Mouse (Mus musculus): ENCODE results near the gene Ebf1. TPM values are rescaled to one million over a fixed set of nuclear protein-coding genes. Genes with fewer than 3 reads are reported as not detected.

Ebf1 gene
- polyA plus RNA-seq, 1 experiment from 2014 or later, result 5.0 TPM

GRCm38 (mm10) chr11:44812193-44812746 is 195.2 kb downstream of the Ebf1 start:
- no peaks in the 10 kb centered on the region for H3K36me3 ChIP-seq (replicated peaks; ENCODE audit: insufficient read depth, low read length)
- H3K4me3 ChIP-seq (ENCODE audit: low read depth, low read length), result no peak overlapping the region
- H3K4me2 ChIP-seq (ENCODE audit: low read depth, low read length), result no peak overlapping the region
- no peak overlapping the region for H3K9ac ChIP-seq (replicated peaks)
- ATAC-seq, result no peak
- H3K27me3 ChIP-seq (ENCODE audit: insufficient read depth, low read length), result no peaks in the 10 kb centered on the region
- H3K27ac ChIP-seq (ENCODE audit: low read depth), result no peak overlapping the region
- 77% methylated on average over 5 of the region's 5 CpGs for WGBS (ENCODE audit: insufficient replicate concordance)
- no peaks in the 10 kb centered on the region for H3K9me3 ChIP-seq (ENCODE audit: low read length)
- no peaks in the 10 kb centered on the region for H3K4me1 ChIP-seq (ENCODE audit: insufficient read depth)
- TF ChIP-seq CTCF (IDR thresholded peaks at IDR 0.05; ENCODE audit: low read depth) (no peak), EP300 (IDR thresholded peaks at IDR 0.05; ENCODE audit: low read depth) (no peak)
- no peak for DNase-seq

GRCm38 (mm10) chr11:44813534-44813933 is 196.4 kb downstream of the Ebf1 start:
- Histone ChIP-seq H3K4me2 (ENCODE audit: low read depth, low read length) (no peak overlapping the region), H3K27me3 (ENCODE audit: insufficient read depth, low read length) (no peaks in the 10 kb centered on the region), H3K36me3 (replicated peaks; ENCODE audit: insufficient read depth, low read length) (no peaks in the 10 kb centered on the region), H3K9ac (replicated peaks) (no peak overlapping the region), H3K4me1 (ENCODE audit: insufficient read depth) (no peaks in the 10 kb centered on the region), H3K27ac (ENCODE audit: low read depth) (no peak overlapping the region), H3K4me3 (ENCODE audit: low read depth, low read length) (no peak overlapping the region), H3K9me3 (ENCODE audit: low read length) (no peaks in the 10 kb centered on the region)
- no peak for DNase-seq
- WGBS (ENCODE audit: insufficient replicate concordance), result 79% methylated on average over 7 of the region's 7 CpGs
- TF ChIP-seq CTCF (IDR thresholded peaks at IDR 0.05; ENCODE audit: low read depth) (no peak), EP300 (IDR thresholded peaks at IDR 0.05; ENCODE audit: low read depth) (no peak)
- no peak for ATAC-seq

DNA sequence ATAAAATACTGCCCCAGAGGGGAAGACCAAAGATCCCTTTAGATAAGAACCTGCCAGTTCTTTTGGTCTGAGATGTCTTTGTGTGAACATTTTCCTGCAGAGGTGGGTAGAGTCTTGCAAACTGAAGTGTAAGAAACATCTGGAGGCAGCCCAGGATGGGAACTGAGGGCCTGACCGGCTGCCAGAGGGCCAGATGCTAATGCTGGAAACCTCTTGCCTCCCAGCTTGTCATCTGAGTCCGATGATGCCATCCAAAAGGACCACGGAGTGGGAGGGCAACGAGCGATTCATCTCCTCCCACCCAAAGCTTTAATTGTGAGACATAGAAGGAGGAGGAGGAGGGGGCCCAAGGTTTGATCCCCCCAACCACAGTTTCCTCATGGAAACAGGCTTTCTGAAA is 197.7 kb downstream of the Ebf1 start:
- no peak for DNase-seq
- 82% methylated on average over 5 of the region's 5 CpGs for WGBS (ENCODE audit: insufficient replicate concordance)

DNA sequence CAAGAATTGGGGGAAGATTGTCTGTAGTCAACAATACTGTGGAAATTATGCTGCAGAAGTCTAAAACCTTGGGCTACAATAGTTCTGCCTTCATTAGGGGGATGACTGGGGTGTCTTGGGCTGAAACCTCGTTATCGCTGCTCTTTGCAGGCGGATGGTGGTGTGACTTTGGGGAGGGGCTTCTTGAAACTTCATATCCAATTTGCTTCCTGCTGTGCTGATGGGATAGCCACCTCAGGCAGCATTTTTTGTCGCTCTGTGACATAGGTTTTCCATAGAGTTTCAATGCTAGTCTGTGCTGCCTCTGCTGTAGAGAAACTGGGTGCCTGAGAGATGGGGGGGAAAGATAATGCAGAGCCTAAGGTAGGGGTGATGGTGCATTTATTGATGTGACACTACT is 198.9 kb downstream of the Ebf1 start:
- no peak overlapping the region for H3K27ac ChIP-seq (ENCODE audit: low read depth)
- WGBS (ENCODE audit: insufficient replicate concordance), result 74% methylated on average over 4 of the region's 4 CpGs

More for the DNA sequence above, 197.7 kb downstream of the Ebf1 start:
- Histone ChIP-seq H3K4me1 (ENCODE audit: insufficient read depth) (no peaks in the 10 kb centered on the region), H3K9ac (replicated peaks) (no peak overlapping the region), H3K36me3 (replicated peaks; ENCODE audit: insufficient read depth, low read length) (no peaks in the 10 kb centered on the region), H3K4me3 (ENCODE audit: low read depth, low read length) (no peak overlapping the region), H3K9me3 (ENCODE audit: low read length) (no peaks in the 10 kb centered on the region), H3K27me3 (ENCODE audit: insufficient read depth, low read length) (no peaks in the 10 kb centered on the region), H3K27ac (ENCODE audit: low read depth) (no peak overlapping the region), H3K4me2 (ENCODE audit: low read depth, low read length) (no peak overlapping the region)
- TF ChIP-seq EP300 (IDR thresholded peaks at IDR 0.05; ENCODE audit: low read depth) (no peak), CTCF (IDR thresholded peaks at IDR 0.05; ENCODE audit: low read depth) (no peak)
- no peak for ATAC-seq

GRCm38 (mm10) chr11:44822312-44822711 is 205.2 kb downstream of the Ebf1 start:
- no peak for ATAC-seq
- no peaks in the 10 kb centered on the region for H3K27me3 ChIP-seq (ENCODE audit: insufficient read depth, low read length)
- H3K4me1 ChIP-seq (ENCODE audit: insufficient read depth), result no peaks in the 10 kb centered on the region
- no peak overlapping the region for H3K27ac ChIP-seq (ENCODE audit: low read depth)
- DNase-seq, result no peak
- TF ChIP-seq EP300 (IDR thresholded peaks at IDR 0.05; ENCODE audit: low read depth) (no peak), CTCF (IDR thresholded peaks at IDR 0.05; ENCODE audit: low read depth) (no peak)
- no peaks in the 10 kb centered on the region for H3K9me3 ChIP-seq (ENCODE audit: low read length)
- no peak overlapping the region for H3K4me2 ChIP-seq (ENCODE audit: low read depth, low read length)
- no peaks in the 10 kb centered on the region for H3K36me3 ChIP-seq (replicated peaks; ENCODE audit: insufficient read depth, low read length)
- no peak overlapping the region for H3K9ac ChIP-seq (replicated peaks)
- no peak overlapping the region for H3K4me3 ChIP-seq (ENCODE audit: low read depth, low read length)

More for the DNA sequence above, 198.9 kb downstream of the Ebf1 start:
- TF ChIP-seq EP300 (IDR thresholded peaks at IDR 0.05; ENCODE audit: low read depth) (no peak), CTCF (IDR thresholded peaks at IDR 0.05; ENCODE audit: low read depth) (no peak)
- no peaks in the 10 kb centered on the region for H3K27me3 ChIP-seq (ENCODE audit: insufficient read depth, low read length)
- DNase-seq (no peak), ATAC-seq (no peak)
- no peak overlapping the region for H3K4me2 ChIP-seq (ENCODE audit: low read depth, low read length)
- H3K36me3 ChIP-seq (replicated peaks; ENCODE audit: insufficient read depth, low read length), result no peaks in the 10 kb centered on the region
- H3K4me3 ChIP-seq (ENCODE audit: low read depth, low read length), result no peak overlapping the region
- no peaks in the 10 kb centered on the region for H3K4me1 ChIP-seq (ENCODE audit: insufficient read depth)
- H3K9me3 ChIP-seq (ENCODE audit: low read length), result no peaks in the 10 kb centered on the region
- H3K9ac ChIP-seq (replicated peaks), result no peak overlapping the region

GRCm38 (mm10) chr11:44832227-44832939 is 215.3 kb downstream of the Ebf1 start:
- WGBS (ENCODE audit: insufficient replicate concordance), result 43% methylated on average over 14 of the region's 14 CpGs
- Histone ChIP-seq H3K4me1 (ENCODE audit: insufficient read depth) (no peaks in the 10 kb centered on the region), H3K4me3 (ENCODE audit: low read depth, low read length) (no peak overlapping the region), H3K9me3 (ENCODE audit: low read length) (no peaks in the 10 kb centered on the region), H3K27ac (ENCODE audit: low read depth) (no peak overlapping the region), H3K9ac (replicated peaks) (no peak overlapping the region), H3K27me3 (ENCODE audit: insufficient read depth, low read length) (0 out of 2 replicates have a peak, but pooled peaks cover 4% of the 10 kb centered on the region), H3K36me3 (replicated peaks; ENCODE audit: insufficient read depth, low read length) (no peaks in the 10 kb centered on the region), H3K4me2 (ENCODE audit: low read depth, low read length) (no peak overlapping the region)
- ATAC-seq (no peak), DNase-seq (no peak)
- TF ChIP-seq CTCF (IDR thresholded peaks at IDR 0.05; ENCODE audit: low read depth) (no peak), EP300 (IDR thresholded peaks at IDR 0.05; ENCODE audit: low read depth) (no peak)
